Mouse (Mus musculus) kidney, embryonic 16.5 days (tissue): ENCODE data around the gene Nepn. TPM values are rescaled to one million over a fixed set of nuclear protein-coding genes. Genes with fewer than 3 reads are reported as not detected.

Source experiments
- ATAC-seq: fragments of 200-750 bp; cut with Nextera tagmentation; 2 replicates; pipeline ENCODE4 v1.8.0; 2017; ENCODE audit warnings: moderate TSS enrichment; ENCODE audit not compliant: low FRiP score, low TSS enrichment
- H3K27ac ChIP-seq: fragments of 300-500 bp; sonication (generic); 2 replicates; pipeline ENCODE4 v1.5.1; 2014; ENCODE audit warnings: low read length
- H3K27me3 ChIP-seq: fragments of 300-500 bp; sonication (generic); 2 replicates; pipeline ENCODE4 v1.6.1; 2014; ENCODE audit warnings: low read length, control low read depth, mixed read lengths; ENCODE audit not compliant: insufficient read depth
- H3K36me3 ChIP-seq: fragments of 300-500 bp; sonication (generic); 2 replicates; pipeline ENCODE4 v1.6.1; 2014; ENCODE audit warnings: low read length, control low read depth, mixed read lengths; ENCODE audit not compliant: insufficient read depth
- H3K4me1 ChIP-seq: fragments of 300-500 bp; sonication (generic); 2 replicates; pipeline ENCODE4 v1.6.1; 2014; ENCODE audit warnings: low read length, control low read depth, mixed read lengths; ENCODE audit not compliant: insufficient read depth
- H3K4me2 ChIP-seq: fragments of 300-500 bp; sonication (generic); replicated peaks from 2 replicates; pipeline ENCODE4 v1.6.1; 2014; ENCODE audit warnings: low read depth, low read length
- H3K4me3 ChIP-seq: fragments of 300-500 bp; sonication (generic); 2 replicates; pipeline ENCODE4 v1.5.1; 2014; ENCODE audit warnings: mild to moderate bottlenecking, low read length
- H3K9ac ChIP-seq: fragments of 300-500 bp; sonication (generic); replicated peaks from 2 replicates; pipeline ENCODE4 v1.6.1; 2014; ENCODE audit warnings: low read length
- H3K9me3 ChIP-seq: fragments of 300-500 bp; sonication (generic); 2 replicates; pipeline ENCODE4 v1.6.1; 2016; ENCODE audit warnings: low read length, control low read depth
- WGBS: fragments of 180-500 bp; shearing (Covaris S2); extraction: QIAGEN DNeasy Blood & Tissue Kit; methylation state at CpG from one replicate; pipeline ENCODE4 v1.1.7; 2014; 5-methylcytosine and 5-hydroxymethylcytosine counted together
- polyA plus RNA-seq: library from polyadenylated mRNA; unstranded; fragments of >200 nt; fragmentation: Nextera tagmentation; extraction: Ambion mirVana; gene quantifications from 2 replicates; pipeline ENCODE4 v1.2.1, GENCODE M21; 2015

Gene Nepn
- polyA plus RNA-seq, 1 experiment from 2014 or later = 0.35 TPM

- ATAC-seq = no peak
- peak overlapping the region; percentile 14; the same call in 1 of the 2 replicates for H3K27ac ChIP-seq
Observed at GRCm38 (mm10) chr10:52419402-52419801, 30.6 kb downstream of the Nepn start.

GRCm38 (mm10) chr10:52420526-52420925 is 31.8 kb downstream of the Nepn start:
- 98% methylated on average over 1 of the region's 1 CpGs for whole genome bisulfite sequencing
- Histone ChIP-seq H3K27me3 (no peaks in the 10 kb centered on the region), H3K4me2 (no peak overlapping the region), H3K36me3 (0 out of 2 replicates have a peak, but pooled peaks cover 3% of the 10 kb centered on the region), H3K4me1 (peaks cover 34% of the 10 kb centered on the region), H3K9me3 (no peaks in the 10 kb centered on the region), H3K27ac (no peak overlapping the region), H3K9ac (no peak overlapping the region), H3K4me3 (no peak overlapping the region)
- ATAC-seq = no peak

More at GRCm38 (mm10) chr10:52419402-52419801, 30.6 kb downstream of the Nepn start:
- Histone ChIP-seq H3K4me2 (peak overlapping the region; percentile 78), H3K27me3 (no peaks in the 10 kb centered on the region), H3K9me3 (no peaks in the 10 kb centered on the region), H3K4me3 (peak overlapping the region; percentile 100), H3K4me1 (peaks cover 34% of the 10 kb centered on the region), H3K9ac (peak overlapping the region; percentile 98), H3K36me3 (0 out of 2 replicates have a peak, but pooled peaks cover 3% of the 10 kb centered on the region)
- WGBS = 66% methylated on average over 4 of the region's 4 CpGs

GRCm38 (mm10) chr10:52421716-52422115 is 32.9 kb downstream of the Nepn start:
- no peaks in the 10 kb centered on the region for H3K27me3 ChIP-seq
- 0 out of 2 replicates have a peak, but pooled peaks cover 3% of the 10 kb centered on the region for H3K36me3 ChIP-seq
- 86% methylated on average over 6 of the region's 6 CpGs for WGBS
- H3K9ac ChIP-seq = no peak overlapping the region
- no peak overlapping the region for H3K27ac ChIP-seq
- no peak for ATAC-seq
- no peak overlapping the region for H3K4me3 ChIP-seq
- no peak overlapping the region for H3K4me2 ChIP-seq
- H3K9me3 ChIP-seq = no peaks in the 10 kb centered on the region
- H3K4me1 ChIP-seq = peaks cover 34% of the 10 kb centered on the region

- 90% methylated on average over 2 of the region's 2 CpGs for WGBS
- ATAC-seq = no peak
- Histone ChIP-seq H3K9ac (no peak overlapping the region), H3K4me1 (peaks cover 32% of the 10 kb centered on the region), H3K4me2 (no peak overlapping the region), H3K27me3 (no peaks in the 10 kb centered on the region), H3K9me3 (no peaks in the 10 kb centered on the region), H3K4me3 (no peak overlapping the region), H3K27ac (no peak overlapping the region), H3K36me3 (0 out of 2 replicates have a peak, but pooled peaks cover 3% of the 10 kb centered on the region)
Observed at GRCm38 (mm10) chr10:52423097-52423496, 34.3 kb downstream of the Nepn start.

GRCm38 (mm10) chr10:52426314-52426980 is 37.7 kb downstream of the Nepn start:
- H3K36me3 ChIP-seq = peaks cover 13% of the 10 kb centered on the region; the same call in 1 of the 2 replicates
- no peaks in the 10 kb centered on the region for H3K9me3 ChIP-seq
- ATAC-seq = no peak
- peaks cover 8% of the 10 kb centered on the region; the same call in 1 of the 2 replicates for H3K4me1 ChIP-seq
- 70% methylated on average over 7 of the region's 7 CpGs for WGBS
- no peak overlapping the region for H3K4me3 ChIP-seq
- H3K27ac ChIP-seq = no peak overlapping the region
- H3K9ac ChIP-seq = no peak overlapping the region
- H3K4me2 ChIP-seq = no peak overlapping the region
- H3K27me3 ChIP-seq = no peaks in the 10 kb centered on the region

GRCm38 (mm10) chr10:52427634-52428415 is 39.1 kb downstream of the Nepn start:
- H3K27ac ChIP-seq = no peak overlapping the region
- no peaks in the 10 kb centered on the region for H3K27me3 ChIP-seq
- H3K4me2 ChIP-seq = no peak overlapping the region
- H3K4me3 ChIP-seq = no peak overlapping the region
- WGBS = 44% methylated on average over 2 of the region's 2 CpGs
- no peak for ATAC-seq
- H3K4me1 ChIP-seq = peaks cover 8% of the 10 kb centered on the region; the same call in 1 of the 2 replicates
- H3K9ac ChIP-seq = no peak overlapping the region
- H3K36me3 ChIP-seq = peaks cover 21% of the 10 kb centered on the region
- H3K9me3 ChIP-seq = no peaks in the 10 kb centered on the region

GRCm38 (mm10) chr10:52430953-52431352 is 42.2 kb downstream of the Nepn start:
- Histone ChIP-seq H3K9ac (no peak overlapping the region), H3K4me3 (no peak overlapping the region), H3K27me3 (no peaks in the 10 kb centered on the region), H3K9me3 (no peaks in the 10 kb centered on the region), H3K27ac (no peak overlapping the region), H3K4me1 (peaks cover 3% of the 10 kb centered on the region; the same call in 1 of the 2 replicates), H3K36me3 (peaks cover 41% of the 10 kb centered on the region), H3K4me2 (no peak overlapping the region)
- no peak for ATAC-seq
- 88% methylated on average over 1 of the region's 1 CpGs for WGBS

GRCm38 (mm10) chr10:52434836-52435235 is 46.1 kb downstream of the Nepn start:
- Histone ChIP-seq H3K9ac (no peak overlapping the region), H3K4me1 (no peaks in the 10 kb centered on the region), H3K9me3 (no peaks in the 10 kb centered on the region), H3K4me3 (no peak overlapping the region), H3K36me3 (peaks cover 61% of the 10 kb centered on the region), H3K4me2 (no peak overlapping the region), H3K27ac (no peak overlapping the region), H3K27me3 (no peaks in the 10 kb centered on the region)
- WGBS = 91% methylated on average over 8 of the region's 8 CpGs
- ATAC-seq = no peak
